Mouse (Mus musculus): ENCODE measurements around the gene Akap12.

Gene Akap12

GRCm38 (mm10) chr10:4284781-4285180 is 18.6 kb downstream of the Akap12 start:
- DNase-seq (ENCODE audit: low spot score in 2 of 2), result no peak

GRCm38 (mm10) chr10:4285752-4286151 is 19.6 kb downstream of the Akap12 start:
- no peak for DNase-seq (ENCODE audit: low spot score in 2 of 2)

- DNase-seq (ENCODE audit: low spot score in 2 of 2), result no peak
Measured at GRCm38 (mm10) chr10:4289171-4289570, 23.0 kb downstream of the Akap12 start.

- no peak for DNase-seq (ENCODE audit: low spot score in 2 of 2)
Measured at GRCm38 (mm10) chr10:4289636-4290035, 23.5 kb downstream of the Akap12 start.

- DNase-seq (ENCODE audit: low spot score in 2 of 2), result no peak
Measured at GRCm38 (mm10) chr10:4290145-4290544, 24.0 kb downstream of the Akap12 start.

- no peak for DNase-seq (ENCODE audit: low spot score in 2 of 2)
Measured at GRCm38 (mm10) chr10:4290561-4290960, 24.4 kb downstream of the Akap12 start.

GRCm38 (mm10) chr10:4293418-4293817 is 27.2 kb downstream of the Akap12 start:
- no peak for DNase-seq (ENCODE audit: low spot score in 2 of 2)

- DNase-seq (ENCODE audit: low spot score in 2 of 2), result no peak
Measured at GRCm38 (mm10) chr10:4303558-4303957, 37.4 kb downstream of the Akap12 start.

GRCm38 (mm10) chr10:4323885-4324284 is 57.7 kb downstream of the Akap12 start:
- no peak for DNase-seq (ENCODE audit: low spot score in 2 of 2)

GRCm38 (mm10) chr10:4325562-4325961 is 59.4 kb downstream of the Akap12 start:
- no peak for DNase-seq (ENCODE audit: low spot score in 2 of 2)

GRCm38 (mm10) chr10:4327716-4328115 is 61.5 kb downstream of the Akap12 start:
- no peak for DNase-seq (ENCODE audit: low spot score in 2 of 2)

GRCm38 (mm10) chr10:4332228-4332979 is 66.2 kb downstream of the Akap12 start:
- no peak for DNase-seq (ENCODE audit: low spot score in 2 of 2)

- peak in 1 of 2 experiments; percentile 24 for DNase-seq (ENCODE audit: low spot score in 2 of 2)
Measured at GRCm38 (mm10) chr10:4333319-4333718, 67.1 kb downstream of the Akap12 start.

GRCm38 (mm10) chr10:4334039-4334683 is 68.0 kb downstream of the Akap12 start:
- DNase-seq (ENCODE audit: low spot score in 2 of 2), result peak; percentile 66 to 73

GRCm38 (mm10) chr10:4338863-4339461 is 72.8 kb downstream of the Akap12 start:
- DNase-seq (ENCODE audit: low spot score in 2 of 2), result no peak

GRCm38 (mm10) chr10:4341430-4341829 is 75.2 kb downstream of the Akap12 start:
- DNase-seq (ENCODE audit: low spot score in 2 of 2), result peak in 1 of 2 experiments; percentile 34

GRCm38 (mm10) chr10:4346489-4347135 is 80.4 kb downstream of the Akap12 start:
- peak; percentile 69 to 83 for DNase-seq (ENCODE audit: low spot score in 2 of 2)

- no peak for DNase-seq (ENCODE audit: low spot score in 2 of 2)
Measured at GRCm38 (mm10) chr10:4347136-4347492, 80.9 kb downstream of the Akap12 start.

GRCm38 (mm10) chr10:4347591-4347990 is 81.4 kb downstream of the Akap12 start:
- no peak for DNase-seq (ENCODE audit: low spot score in 2 of 2)

GRCm38 (mm10) chr10:4354371-4355260 is 88.4 kb downstream of the Akap12 start:
- DNase-seq (ENCODE audit: low spot score in 2 of 2), result no peak

GRCm38 (mm10) chr10:4355882-4356451 is 89.8 kb downstream of the Akap12 start:
- no peak for DNase-seq (ENCODE audit: low spot score in 2 of 2)
